Mouse (Mus musculus): Measurements from ENCODE around the gene Hmgb1.

Gene Hmgb1

DNA sequence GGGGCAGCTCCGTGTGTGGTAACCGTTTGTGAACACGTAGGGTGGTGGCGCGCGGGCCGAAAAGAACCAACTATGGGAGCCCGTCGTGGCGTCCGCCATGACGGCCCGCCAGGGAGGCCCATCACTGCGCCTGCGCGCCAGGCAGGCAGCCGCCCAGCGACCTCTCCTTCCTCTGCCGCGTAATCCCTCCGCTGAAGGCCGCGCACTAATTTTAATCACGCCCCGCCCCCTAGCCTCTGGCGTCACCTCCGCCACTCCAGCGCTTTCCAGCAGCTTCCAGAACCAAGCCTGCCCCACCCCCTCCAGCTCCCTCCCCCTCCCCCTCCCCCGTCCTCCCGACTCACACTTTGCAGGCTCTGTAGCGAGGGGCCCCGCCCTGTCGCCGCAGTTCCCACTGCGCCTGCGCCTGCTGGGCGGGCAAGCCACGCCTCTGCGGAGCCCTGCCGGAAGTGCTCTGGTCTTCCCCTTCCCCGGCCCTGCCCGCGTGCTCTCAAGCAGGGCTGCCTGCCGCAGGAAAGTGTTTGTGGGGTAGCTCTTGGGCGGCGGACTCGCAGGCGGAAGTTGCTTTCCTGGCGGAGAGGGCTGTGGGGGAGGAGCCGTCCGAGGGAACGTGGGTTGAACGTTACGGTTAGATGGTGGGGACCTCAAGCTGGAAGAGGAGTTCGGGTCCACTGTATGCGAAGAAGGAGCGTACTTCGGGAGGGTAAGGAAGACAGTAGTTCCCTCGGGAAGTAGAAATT lies at the start of gene Hmgb1, which contains the start of gene Uspl1:
TSS of gene Hmgb1 (minus strand) at position 386 of the 740 bp plus-strand sequence.
TSS of gene Uspl1 (plus strand) at position 247 of the 740 bp plus-strand sequence.
- in situ Hi-C loops (cut with MboI; ENCODE audit: low sequenced_read_pairs): loop anchor here (10.0 kb wide), 1 partner anchor 109 kb away; no protein-coding TSS in a partner anchor

- in situ Hi-C loops (cut with MboI; ENCODE audit: low sequenced_read_pairs): no loop called here
Observed at GRCm38 (mm10) chr5:149229619-149230339, 45.5 kb upstream of the Hmgb1 start.

- in situ Hi-C loops (cut with MboI; ENCODE audit: low sequenced_read_pairs): no loop called here
Observed at GRCm38 (mm10) chr5:149228700-149229618, 44.7 kb upstream of the Hmgb1 start.

DNA sequence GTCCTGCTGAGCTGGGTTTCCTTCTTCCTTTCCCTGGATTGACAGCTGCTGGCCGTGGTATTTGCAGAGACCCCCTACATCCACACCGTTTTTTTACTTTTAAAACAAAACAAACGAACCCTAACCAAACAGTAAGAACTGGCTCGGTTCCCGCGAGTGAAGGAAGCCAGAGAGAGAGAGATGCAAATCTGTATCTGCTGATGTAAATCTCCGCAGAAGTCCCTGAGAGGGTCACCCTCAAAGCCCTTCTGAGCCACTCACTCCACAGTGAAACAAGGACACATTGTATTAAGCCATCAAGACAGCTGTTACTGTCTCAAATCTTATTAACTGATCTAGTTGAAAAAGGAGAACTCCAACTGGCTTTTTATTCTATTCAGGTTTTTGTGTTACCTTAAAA lies 40.4 kb upstream of the Hmgb1 start:
- in situ Hi-C loops (cut with MboI; ENCODE audit: low sequenced_read_pairs): no loop called here

GRCm38 (mm10) chr5:149221355-149221754 lies 37.1 kb upstream of the Hmgb1 start:
- in situ Hi-C loops (cut with MboI; ENCODE audit: low sequenced_read_pairs): no loop called here

GRCm38 (mm10) chr5:149219493-149219892 lies 35.2 kb upstream of the Hmgb1 start:
- in situ Hi-C loops (cut with MboI; ENCODE audit: low sequenced_read_pairs): no loop called here

- in situ Hi-C loops (cut with MboI; ENCODE audit: low sequenced_read_pairs): no loop called here
Observed at GRCm38 (mm10) chr5:149217524-149218357, 33.5 kb upstream of the Hmgb1 start.

DNA sequence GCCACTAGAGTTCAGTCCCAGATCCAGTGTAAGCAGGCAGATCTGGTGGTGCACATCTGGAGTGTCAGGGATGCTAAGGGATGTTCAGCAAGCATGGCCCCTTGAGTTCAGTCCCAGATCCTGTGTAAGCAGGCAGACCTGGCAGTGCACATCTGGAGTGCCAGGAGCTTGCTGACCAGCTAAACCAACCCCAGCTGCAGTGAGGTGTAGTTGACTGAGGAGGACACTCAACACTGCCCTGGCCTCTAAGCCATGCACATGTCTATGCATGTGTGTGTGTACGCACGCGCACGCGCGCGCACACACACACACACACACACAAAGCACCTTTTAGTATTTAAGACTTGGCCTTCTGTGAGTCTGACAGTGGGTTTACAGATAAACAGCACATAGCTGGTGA lies 31.3 kb upstream of the Hmgb1 start:
- in situ Hi-C loops (cut with MboI; ENCODE audit: low sequenced_read_pairs): no loop called here

DNA sequence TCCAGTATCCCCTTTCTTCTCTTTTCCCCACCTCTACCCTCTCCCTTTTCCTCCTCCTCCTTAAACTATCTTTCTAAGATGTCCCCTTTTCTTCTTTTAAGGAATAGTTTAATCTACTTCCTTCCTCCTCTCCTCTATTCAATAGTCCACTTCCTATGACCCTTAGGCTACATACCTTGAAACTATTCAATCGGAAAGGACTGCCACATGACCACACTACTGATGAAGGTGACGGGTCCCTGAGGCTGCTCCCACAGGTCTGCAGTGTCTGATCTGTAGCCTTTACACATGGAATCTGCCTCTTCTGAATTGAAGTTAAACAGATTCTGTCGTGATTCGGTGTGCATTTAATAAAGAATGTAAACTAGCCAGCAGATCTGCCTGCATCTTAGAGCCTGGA lies 28.5 kb upstream of the Hmgb1 start:
- in situ Hi-C loops (cut with MboI; ENCODE audit: low sequenced_read_pairs): no loop called here

DNA sequence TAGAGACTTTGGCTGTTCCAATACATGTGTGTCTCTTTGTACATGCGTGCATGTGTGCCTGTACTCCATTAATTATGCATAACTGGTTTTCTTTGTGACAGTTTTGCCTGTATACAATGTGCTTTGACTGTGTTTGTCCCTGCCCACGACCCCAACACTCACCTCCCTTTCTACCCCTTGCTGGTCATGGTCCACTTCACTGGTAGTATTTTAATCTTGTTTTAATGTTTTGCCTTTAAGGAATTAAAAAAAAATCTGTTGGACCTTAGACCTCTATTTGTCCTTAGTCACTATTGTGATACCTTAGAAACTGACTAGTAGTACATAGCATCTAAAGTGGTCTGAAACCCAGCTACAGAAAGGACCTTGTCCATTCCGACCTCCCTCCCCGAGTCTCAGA lies 26.8 kb upstream of the Hmgb1 start:
- in situ Hi-C loops (cut with MboI; ENCODE audit: low sequenced_read_pairs): no loop called here

DNA sequence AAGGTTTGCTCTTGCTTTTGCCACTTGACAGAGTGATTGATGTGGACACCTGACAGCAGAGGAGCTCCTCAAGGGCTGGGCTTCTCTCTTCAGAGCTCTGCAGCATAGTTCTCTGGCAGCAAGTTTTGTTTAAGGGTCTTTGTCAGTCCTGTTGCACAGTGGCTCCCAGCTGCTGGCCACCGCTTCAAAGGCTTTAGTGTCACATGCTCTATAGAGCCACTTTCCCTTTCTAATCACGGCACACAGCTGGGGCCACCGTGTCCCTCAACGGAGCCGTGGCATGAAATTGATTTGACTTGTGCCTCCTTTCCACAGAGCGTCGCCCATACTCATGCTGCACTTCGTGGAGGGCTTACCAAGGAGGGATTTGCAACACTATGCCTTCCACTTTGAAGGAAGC lies 25.0 kb upstream of the Hmgb1 start:
- in situ Hi-C loops (cut with MboI; ENCODE audit: low sequenced_read_pairs): no loop called here

- in situ Hi-C loops (cut with MboI; ENCODE audit: low sequenced_read_pairs): no loop called here
Observed at GRCm38 (mm10) chr5:149208776-149209175, 24.5 kb upstream of the Hmgb1 start.

DNA sequence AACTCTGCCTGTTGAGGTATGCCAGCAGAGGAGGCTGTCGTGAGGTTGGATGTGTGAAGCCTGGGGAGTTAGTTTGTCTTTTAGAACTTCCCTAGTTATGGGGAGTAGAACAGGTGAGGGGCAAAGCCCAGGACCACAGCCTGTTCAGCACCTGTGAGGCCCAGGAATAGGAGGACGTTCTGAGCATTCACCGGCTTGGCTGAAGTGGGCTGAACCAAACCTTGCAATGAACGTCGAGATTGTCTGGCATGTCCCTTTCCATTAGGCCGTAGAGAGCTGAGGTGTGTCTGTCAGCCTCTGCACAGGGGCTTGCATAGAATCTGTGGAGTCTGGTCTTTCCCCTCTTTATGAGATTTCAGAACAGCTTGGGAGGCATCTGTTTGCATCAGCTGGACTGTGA lies 23.4 kb upstream of the Hmgb1 start:
- in situ Hi-C loops (cut with MboI; ENCODE audit: low sequenced_read_pairs): no loop called here

DNA sequence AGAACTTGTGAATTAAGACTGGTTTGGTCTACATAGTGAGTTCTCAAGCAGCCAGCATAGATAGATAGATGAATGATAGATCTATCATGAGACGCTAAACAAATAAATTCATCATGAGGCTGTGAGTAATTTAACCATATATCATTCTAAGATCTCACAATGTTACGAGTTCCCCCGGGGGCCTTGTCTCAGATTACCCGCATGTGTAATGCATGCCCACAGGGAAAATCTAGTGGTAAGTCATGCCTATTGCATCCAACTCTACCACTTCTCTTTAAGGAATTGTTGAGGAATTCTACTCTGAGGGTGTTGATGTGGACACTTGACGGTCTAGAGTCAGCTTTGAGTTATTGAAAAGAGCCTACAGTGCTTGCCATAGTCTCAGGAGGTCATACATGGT lies 22.0 kb upstream of the Hmgb1 start:
- in situ Hi-C loops (cut with MboI; ENCODE audit: low sequenced_read_pairs): no loop called here

DNA sequence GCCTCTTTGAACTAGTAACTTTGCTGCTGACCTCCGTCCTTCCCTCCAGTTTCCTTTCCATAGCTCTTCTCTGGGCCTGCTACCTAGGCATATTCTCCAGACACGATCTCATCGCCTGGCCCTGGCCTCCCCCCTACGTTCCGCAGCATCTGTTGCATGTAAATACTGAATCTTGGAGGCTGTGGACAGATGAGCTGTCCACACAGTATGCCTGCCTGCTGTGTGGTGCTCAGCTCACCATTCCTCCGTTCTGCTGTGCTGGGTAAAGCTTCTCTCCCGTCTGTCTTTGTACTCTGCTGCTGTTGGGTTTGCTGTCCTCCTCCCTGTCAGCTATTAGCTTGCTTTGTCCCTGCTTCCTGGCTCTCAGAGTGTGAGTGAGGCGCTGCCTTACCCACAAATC lies 21.0 kb upstream of the Hmgb1 start:
- in situ Hi-C loops (cut with MboI; ENCODE audit: low sequenced_read_pairs): no loop called here

- in situ Hi-C loops (cut with MboI; ENCODE audit: low sequenced_read_pairs): no loop called here
Observed at GRCm38 (mm10) chr5:149204822-149205221, 20.5 kb upstream of the Hmgb1 start.

GRCm38 (mm10) chr5:149203796-149204375 lies 19.6 kb upstream of the Hmgb1 start:
- in situ Hi-C loops (cut with MboI; ENCODE audit: low sequenced_read_pairs): no loop called here

- in situ Hi-C loops (cut with MboI; ENCODE audit: low sequenced_read_pairs): no loop called here
Observed at GRCm38 (mm10) chr5:149202941-149203340, 18.7 kb upstream of the Hmgb1 start.

DNA sequence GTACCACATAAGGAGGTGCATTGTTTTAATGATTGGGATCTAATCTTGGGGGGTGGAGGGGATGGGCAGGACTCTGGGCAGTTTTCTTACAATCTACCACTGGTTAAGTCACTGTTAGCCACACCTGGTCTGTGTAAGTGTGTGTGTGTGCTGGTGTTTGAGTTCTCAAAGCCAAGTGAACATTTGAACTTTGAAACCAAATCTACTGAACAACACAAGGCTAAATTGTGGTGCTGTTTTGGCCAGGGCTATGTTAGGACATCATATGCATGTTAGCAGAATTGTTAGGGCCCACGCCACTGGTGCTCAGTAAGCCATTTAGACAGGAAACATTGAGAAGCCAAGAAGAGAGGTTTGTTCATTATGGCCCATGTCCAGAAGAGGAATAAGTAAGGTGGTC lies 14.5 kb upstream of the Hmgb1 start:
- in situ Hi-C loops (cut with MboI; ENCODE audit: low sequenced_read_pairs): no loop called here

- in situ Hi-C loops (cut with MboI; ENCODE audit: low sequenced_read_pairs): no loop called here
Observed at GRCm38 (mm10) chr5:149196611-149197010, 12.3 kb upstream of the Hmgb1 start.

Measured in CH12F3 (cell line).